Mouse (Mus musculus) urinary bladder, postnatal 4 days (tissue): ENCODE results near the gene Ace.

Experiments
- DNase-seq, 2 experiments: peaks; one replicate each; pipeline ENCODE4 v3.0.0; 2021 to 2022; ENCODE audit warnings: low spot score in 2 of 2

Ace gene

GRCm38 (mm10) chr11:105967741-105968574 is at the start of gene Ace:
Ace (plus strand) TSS chr11:105967945.
- no peak for DNase-seq

DNA sequence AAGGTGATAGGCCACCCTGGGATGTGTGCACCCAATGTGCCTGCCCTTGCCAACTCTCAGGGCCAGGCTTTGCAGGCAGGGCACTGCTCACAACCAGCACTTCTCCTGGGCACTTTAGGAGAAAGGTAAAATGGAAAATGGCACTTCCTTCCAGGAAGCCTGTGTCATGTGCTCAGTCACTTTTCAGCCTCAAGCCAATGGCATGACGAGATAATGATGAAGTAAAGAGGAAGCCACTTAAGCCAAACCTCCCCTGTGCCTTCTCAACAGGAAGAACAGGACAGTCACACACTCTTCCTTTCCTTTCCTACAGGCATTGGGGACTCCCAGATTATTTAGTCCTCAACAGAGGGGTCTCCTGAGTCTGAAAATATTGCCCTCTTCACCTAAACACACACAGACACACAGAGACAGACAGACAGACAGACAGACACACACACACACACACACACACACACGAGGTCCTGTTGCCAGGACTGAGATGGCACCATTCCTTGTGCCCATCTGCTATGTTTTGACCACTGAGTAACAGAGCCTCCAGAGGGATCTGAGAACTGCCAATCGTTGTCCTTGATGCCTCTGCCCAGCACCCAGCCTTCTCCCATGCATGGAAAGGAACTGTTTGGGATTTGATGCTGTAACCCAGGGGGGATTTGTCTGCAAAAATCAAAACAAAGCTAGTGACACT is 47.5 kb upstream of the Ace start:
- no peak for DNase-seq

- no peak for DNase-seq
Observed at GRCm38 (mm10) chr11:105920836-105921235, 46.9 kb upstream of the Ace start.

DNA sequence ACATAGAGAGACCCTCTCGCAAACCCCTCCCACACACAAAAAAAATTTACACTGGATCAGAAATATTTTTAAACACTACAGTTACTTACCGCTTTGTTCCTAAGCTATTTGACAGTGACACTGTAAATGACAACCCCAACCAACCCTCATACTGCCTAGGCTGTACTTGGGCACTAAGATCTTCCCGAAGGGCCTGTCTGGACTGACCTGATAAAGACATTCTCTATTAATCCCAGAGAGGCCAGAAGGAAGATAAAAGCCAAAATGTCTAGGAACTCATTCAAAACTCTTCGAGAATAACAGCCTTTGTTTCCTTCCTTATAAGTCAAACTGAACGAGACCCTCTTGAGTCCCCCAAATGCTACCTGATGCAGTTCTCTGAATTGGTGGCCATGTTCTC is 46.5 kb upstream of the Ace start:
- DNase-seq = no peak

DNA sequence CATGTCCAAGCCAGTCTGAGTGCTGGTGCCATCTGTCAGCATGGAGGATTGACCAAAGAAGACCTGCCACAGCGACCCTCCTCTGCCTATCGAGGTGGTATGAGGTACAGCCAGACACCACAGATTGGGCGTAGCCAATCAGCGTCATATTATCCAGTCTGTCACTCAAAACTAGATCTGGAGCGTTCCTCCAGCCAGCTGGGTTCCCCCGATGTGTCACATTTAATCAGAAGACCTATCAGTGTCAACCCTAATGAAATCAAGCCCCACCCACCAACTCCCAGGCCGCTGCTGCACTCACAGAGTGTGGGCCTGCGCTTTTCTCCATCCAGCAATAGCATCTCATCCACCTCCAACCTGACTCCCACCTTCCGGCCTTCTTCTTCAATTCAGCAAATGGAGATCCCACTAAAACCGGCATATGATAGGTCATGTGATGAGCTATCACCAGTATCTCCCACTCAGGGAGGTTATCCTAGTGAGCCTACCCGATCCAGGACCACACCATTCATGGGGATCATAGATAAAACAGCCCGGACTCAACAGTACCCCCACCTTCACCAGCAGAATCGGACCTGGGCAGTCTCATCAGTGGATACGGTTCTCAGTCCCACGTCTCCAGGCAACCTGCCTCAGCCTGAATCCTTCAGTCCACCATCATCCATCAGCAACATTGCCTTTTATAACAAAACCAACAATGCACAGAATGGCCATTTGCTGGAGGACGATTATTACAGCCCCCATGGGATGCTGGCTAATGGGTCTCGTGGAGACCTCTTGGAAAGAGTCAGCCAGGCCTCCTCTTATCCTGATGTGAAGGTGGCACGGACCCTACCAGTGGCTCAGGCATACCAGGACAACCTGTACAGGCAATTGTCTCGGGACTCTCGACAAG is 44.7 kb upstream of the Ace start:
- DNase-seq = no peak

- DNase-seq = peak in 1 of 2 experiments; percentile 44
Observed at GRCm38 (mm10) chr11:105927065-105928030, 40.4 kb upstream of the Ace start.

DNA sequence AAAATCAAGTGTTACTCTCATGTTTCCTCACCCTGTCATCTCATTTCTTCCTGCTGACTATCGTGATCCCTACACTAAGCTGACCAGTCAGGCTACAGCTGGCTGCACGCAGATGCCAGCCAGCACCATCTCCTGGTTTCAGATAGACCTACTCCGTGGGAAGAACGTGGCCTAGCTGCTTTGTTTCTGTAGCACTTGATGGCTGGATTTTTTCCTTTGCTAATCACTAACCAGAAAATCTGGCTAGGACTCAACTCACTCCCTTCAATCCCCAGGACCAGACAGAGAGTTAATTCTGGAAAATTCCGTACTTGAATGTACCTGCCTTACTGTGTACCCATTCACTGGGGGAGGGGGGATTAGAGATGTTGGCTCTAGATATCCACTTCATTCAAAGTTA is 39.6 kb upstream of the Ace start:
- no peak for DNase-seq

DNA sequence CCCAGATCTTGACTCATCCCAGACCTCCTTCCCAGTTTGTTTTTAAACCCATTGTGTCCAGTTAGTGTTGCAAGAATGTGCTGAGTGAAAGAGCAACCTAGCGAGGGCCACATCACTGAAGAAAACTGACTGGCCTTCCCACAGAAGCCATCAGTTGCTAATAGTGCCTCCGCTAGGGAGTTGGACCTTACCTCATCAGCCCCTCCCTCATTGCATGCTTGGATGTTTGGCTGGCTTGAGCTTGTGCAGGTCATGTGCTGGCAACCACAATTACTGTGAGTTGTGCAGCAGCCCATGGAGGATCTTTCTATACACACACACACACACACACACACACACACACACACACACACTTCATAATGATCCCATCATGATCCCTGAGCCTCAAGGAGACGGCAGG is 36.4 kb upstream of the Ace start:
- DNase-seq = peak in 1 of 2 experiments; percentile 14

GRCm38 (mm10) chr11:105933746-105934145 is 34.0 kb upstream of the Ace start:
- peak in 1 of 2 experiments; percentile 14 for DNase-seq

- DNase-seq = peak in 1 of 2 experiments; percentile 27
Observed at GRCm38 (mm10) chr11:105934303-105934711, 33.4 kb upstream of the Ace start.

- DNase-seq = peak in 1 of 2 experiments; percentile 55
Observed at GRCm38 (mm10) chr11:105934816-105935215, 32.9 kb upstream of the Ace start.

DNA sequence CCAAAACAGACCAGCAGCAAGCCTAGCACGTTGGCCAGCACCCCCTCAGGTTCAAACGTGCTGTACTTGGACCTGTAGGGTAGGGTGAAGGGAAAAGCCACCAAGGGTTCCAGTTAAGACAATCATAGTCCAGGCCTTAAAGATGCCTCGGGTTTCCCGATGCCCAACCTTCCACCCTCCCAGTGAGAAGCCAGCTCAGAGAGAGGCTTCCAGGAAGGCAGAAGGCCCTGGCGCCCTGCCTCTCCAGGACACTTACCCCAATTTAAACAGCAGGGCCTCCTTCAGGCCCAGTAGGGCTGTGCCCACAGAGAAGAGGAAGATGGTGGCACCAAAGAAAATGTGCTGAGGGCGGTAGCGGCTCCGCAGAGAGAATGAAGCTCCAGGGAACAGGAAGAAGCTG is 32.2 kb upstream of the Ace start:
- DNase-seq = no peak

DNA sequence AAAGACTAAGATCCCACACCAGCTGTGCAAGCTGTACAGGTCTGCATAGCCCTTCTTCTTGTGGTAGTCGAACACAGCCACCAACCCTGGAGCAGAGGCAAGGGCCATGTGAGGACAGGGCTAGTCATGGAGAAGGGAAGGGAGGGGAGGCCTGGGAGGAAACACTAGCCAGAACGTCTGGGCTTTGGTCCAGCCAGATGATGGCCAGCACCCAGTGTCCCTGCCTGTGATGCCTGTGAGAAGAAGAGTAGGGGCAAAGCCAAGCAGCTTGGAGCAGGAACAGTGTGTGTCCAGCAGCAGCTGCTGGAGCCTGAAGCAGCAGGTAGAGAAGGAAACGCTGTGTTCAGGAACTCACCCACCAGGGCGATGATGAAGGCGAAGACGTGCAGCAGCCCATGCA is 31.5 kb upstream of the Ace start:
- peak in 1 of 2 experiments; percentile 77 for DNase-seq

DNA sequence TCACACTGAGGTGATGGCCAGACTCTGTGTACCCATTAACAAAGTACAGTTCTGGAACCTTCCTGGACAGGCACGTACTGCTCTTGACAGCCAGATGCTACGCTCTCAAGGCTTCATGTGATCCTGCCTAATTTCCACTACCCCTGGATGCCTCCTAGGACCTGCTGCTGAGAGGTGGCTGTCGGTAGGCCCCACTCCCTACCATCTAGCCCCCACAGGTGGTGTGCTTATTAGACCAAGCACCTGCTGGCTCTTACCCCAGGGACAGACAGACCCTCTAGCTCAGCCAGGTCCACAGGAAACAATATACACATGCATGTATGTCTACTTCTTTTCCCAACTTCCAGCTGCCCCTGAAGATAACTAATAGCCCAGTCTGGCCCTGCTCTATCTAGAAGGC is 30.8 kb upstream of the Ace start:
- no peak for DNase-seq

GRCm38 (mm10) chr11:105938771-105939170 is 29.0 kb upstream of the Ace start:
- DNase-seq = no peak

- DNase-seq = no peak
Observed at GRCm38 (mm10) chr11:105941973-105942372, 25.8 kb upstream of the Ace start.

DNA sequence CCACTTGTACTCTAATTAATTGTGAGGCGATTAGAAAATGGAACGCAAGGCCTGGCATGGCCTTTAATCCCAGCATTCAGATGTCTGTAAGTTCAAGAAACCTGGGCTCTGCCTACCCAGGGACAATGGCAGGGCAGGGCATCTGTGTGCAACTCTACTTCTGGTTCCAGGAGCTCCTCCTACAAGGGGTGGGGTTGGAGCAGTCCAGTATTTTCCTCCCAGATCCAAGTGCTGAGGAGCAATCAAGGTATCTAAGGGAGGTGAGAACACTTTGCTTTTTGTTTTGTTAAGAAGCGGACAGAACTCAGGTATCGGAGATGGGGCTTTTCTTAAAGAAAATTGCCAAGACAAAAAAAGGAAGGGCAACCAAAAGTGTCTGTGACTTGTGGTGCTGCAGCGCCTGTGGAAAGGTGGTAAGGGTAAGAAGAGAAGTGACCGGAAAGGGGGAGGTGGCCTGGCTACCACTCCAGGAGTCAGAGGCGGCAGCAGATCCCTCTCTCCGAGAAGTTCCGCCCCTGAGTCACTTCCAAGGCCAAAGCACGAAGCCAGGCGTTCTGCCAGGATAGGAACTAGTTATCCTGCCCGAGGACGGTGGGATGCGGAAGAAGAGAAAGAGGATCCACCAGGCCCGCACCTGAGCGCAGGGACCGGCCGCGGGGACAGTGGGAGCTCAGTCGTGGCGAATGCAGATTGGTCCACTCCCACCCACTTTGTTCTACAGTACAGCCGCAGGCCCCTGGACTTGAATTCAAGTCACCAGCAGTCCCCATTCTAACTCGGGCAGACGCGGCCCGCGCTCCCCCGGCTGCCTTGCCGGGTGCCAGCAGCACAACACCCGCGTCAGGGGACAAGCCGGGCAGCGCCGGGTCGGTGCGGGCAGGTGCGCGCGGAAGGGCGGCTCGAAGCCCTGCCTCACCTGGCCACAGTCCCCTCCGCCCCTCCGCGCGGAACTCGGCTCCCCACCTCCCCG is 24.3 kb upstream of the Ace start:
- peak in 1 of 2 experiments; percentile 55 for DNase-seq

GRCm38 (mm10) chr11:105944126-105944621 is 23.6 kb upstream of the Ace start:
- DNase-seq = peak in 1 of 2 experiments; percentile 64
